Mouse (Mus musculus) yolk sac, embryonic 10.5 days (tissue): ENCODE data around the gene Kank2.
A peak's percentile ranks its signal among the peaks of the same experiment; 100 is the strongest.

Source experiments
- DNase-seq: peaks from one replicate; pipeline ENCODE4 v3.0.0-alpha.2; 2017; ENCODE audit warnings: low spot score

Gene Kank2

GRCm38 (mm10) chr9:21798345-21799009 lies at the start of gene Kank2:
Kank2 (minus strand) TSS chr9:21798744.
- DNase-seq = peak; percentile 92

- DNase-seq = no peak
Observed at GRCm38 (mm10) chr9:21847926-21848325, 49.4 kb upstream of the Kank2 start.

- DNase-seq = no peak
Observed at GRCm38 (mm10) chr9:21847425-21847824, 48.9 kb upstream of the Kank2 start.

GRCm38 (mm10) chr9:21846755-21847341 lies 48.3 kb upstream of the Kank2 start:
- peak; percentile 60 for DNase-seq

GRCm38 (mm10) chr9:21845381-21846080 lies 47.0 kb upstream of the Kank2 start:
- DNase-seq = peak; percentile 58

- no peak for DNase-seq
Observed at GRCm38 (mm10) chr9:21843086-21843485, 44.5 kb upstream of the Kank2 start.

GRCm38 (mm10) chr9:21842391-21842790 lies 43.8 kb upstream of the Kank2 start:
- DNase-seq = no peak

GRCm38 (mm10) chr9:21841340-21841739 lies 42.8 kb upstream of the Kank2 start:
- no peak for DNase-seq

GRCm38 (mm10) chr9:21840115-21840787 lies 41.7 kb upstream of the Kank2 start:
- no peak for DNase-seq

GRCm38 (mm10) chr9:21837690-21838089 lies 39.1 kb upstream of the Kank2 start:
- DNase-seq = no peak

- peak; percentile 91 for DNase-seq
Observed at GRCm38 (mm10) chr9:21835258-21835912, 36.8 kb upstream of the Kank2 start, which contains the start of gene Angptl8. Angptl8 (plus strand) TSS chr9:21835510.

GRCm38 (mm10) chr9:21831558-21832240 lies 33.2 kb upstream of the Kank2 start:
- no peak for DNase-seq

- DNase-seq = no peak
Observed at GRCm38 (mm10) chr9:21830936-21831335, 32.4 kb upstream of the Kank2 start.

- DNase-seq = no peak
Observed at GRCm38 (mm10) chr9:21830461-21830850, 31.9 kb upstream of the Kank2 start.

- no peak for DNase-seq
Observed at GRCm38 (mm10) chr9:21829834-21830460, 31.4 kb upstream of the Kank2 start.

GRCm38 (mm10) chr9:21824366-21824765 lies 25.8 kb upstream of the Kank2 start:
- DNase-seq = no peak

- no peak for DNase-seq
Observed at GRCm38 (mm10) chr9:21823957-21824356, 25.4 kb upstream of the Kank2 start.

GRCm38 (mm10) chr9:21822686-21823085 lies 24.1 kb upstream of the Kank2 start:
- no peak for DNase-seq

- DNase-seq = no peak
Observed at GRCm38 (mm10) chr9:21820183-21820582, 21.6 kb upstream of the Kank2 start.

- no peak for DNase-seq
Observed at GRCm38 (mm10) chr9:21819181-21819729, 20.7 kb upstream of the Kank2 start.

- no peak for DNase-seq
Observed at GRCm38 (mm10) chr9:21818561-21818960, 20.0 kb upstream of the Kank2 start.
